Mouse (Mus musculus) fat pad, adult 2 months (tissue): ENCODE results near the gene Rpl11.

Experiments
- DNase-seq: peaks from one replicate; pipeline ENCODE4 v3.0.0-alpha.2; 2011; ENCODE audit warnings: low read depth, low spot score; ENCODE audit errors: extremely low read depth

Gene Rpl11

DNA sequence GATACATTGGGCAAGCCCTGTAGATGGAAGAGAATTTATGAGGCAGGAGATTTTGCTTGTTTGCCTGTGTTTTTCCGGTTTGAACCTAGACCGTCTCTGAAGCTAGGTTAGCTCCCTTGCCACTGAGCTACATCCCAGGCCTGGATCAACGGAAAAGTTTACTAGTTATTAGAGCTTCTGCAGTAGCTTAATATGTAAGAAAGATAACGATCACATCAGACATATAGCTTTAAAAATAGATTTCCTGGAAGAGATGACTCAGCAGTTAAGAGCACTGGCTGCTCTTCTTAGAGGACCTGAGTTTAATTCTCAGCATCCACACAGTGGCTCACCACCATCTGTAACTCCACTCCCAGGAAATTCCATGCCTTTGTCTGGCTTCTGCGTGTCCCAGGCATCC, 24.5 kb downstream of the Rpl11 start:
- DNase-seq: no peak

DNA sequence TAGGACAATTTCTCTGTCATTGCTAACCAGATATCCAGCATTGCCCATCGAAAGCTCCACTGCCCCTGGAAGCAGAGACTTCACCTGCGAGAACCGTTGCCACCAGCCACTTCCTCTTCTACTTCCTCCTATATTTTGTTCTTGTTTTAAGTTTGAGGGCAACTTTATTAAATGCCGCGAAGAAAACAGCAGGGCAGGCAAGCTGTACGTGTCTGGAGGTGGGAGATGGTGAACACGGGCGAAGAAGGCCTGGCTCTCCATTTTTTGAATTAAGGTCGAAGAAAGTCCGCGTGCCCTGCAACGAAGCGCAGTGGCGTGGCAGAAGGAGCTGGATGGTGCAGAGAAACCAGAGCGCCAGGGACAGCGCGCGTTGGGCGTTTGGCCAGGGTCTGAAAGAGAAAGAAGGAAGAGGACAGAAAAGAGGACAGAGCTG, 25.1 kb downstream of the Rpl11 start:
- no peak for DNase-seq

DNA sequence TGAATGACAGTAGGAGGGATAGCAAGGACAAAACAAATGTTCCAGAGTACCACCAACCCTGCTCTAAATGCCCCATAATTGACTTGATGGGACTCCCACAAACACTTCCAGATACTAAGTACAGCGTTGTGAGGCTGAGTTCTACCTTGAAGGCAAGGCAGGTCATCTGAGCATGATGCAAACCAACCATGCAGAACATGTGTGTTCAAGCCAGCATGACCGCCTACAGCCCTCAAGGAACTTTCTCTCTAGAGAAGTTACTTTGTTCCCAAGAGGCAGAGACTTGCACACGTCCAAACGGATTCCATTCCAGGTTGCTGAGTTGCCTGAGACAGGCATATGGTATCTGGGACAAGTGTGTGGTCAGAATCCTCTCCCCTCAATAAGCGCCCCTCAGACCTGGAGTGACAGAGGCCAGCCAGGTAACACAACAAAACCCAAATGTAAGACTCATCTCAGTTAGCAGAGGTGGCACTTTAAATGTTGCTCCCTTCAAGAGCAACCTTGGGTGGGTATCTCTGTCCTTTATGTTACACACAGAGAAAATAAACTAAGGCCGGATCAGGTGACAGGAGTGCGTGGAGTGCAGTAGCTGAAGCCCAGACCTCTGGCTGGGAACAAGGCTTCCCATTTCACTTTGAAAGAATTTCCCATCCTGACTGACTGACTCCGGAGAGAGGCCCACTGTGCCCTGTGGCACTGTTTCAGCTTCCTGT, 25.7 kb downstream of the Rpl11 start:
- DNase-seq: no peak

DNA sequence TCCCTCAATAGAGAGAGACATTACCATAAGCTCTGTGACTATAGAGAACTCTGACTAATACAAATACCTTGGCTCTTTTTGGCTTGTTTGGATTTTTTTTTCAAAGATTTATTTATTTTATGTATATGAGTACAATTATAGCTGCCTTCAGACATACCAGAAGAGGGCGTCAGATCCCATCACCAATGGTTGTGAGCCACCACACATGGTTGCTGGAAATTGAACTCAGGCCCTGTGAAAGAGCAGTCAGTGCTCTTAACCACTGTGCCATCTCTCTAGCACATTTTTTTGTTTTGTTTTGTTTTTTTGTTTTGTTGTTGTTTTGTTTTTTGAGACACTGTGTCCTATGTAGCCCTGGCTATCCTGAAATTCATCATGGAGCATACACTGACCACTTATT, 27.9 kb downstream of the Rpl11 start:
- DNase-seq: no peak

DNA sequence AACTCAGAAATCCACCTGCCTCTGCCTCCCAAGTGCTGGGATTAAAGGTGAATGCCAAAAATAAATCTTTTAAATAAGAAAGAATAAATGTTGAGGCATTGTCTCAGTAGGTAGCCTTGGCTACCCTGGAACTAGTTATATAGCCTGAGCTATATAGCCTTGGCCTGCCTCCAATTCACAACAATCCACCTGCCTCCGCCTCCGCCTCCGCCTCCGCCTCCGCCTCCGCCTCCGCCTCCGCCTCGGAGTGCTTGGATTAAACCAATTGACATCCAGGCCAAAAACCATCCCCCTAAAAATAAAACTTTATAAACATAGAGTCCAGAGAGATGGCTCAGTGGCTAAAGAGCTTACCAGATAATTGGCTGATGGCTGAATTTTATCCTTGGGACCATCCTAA, 30.3 kb downstream of the Rpl11 start:
- DNase-seq: no peak

DNA sequence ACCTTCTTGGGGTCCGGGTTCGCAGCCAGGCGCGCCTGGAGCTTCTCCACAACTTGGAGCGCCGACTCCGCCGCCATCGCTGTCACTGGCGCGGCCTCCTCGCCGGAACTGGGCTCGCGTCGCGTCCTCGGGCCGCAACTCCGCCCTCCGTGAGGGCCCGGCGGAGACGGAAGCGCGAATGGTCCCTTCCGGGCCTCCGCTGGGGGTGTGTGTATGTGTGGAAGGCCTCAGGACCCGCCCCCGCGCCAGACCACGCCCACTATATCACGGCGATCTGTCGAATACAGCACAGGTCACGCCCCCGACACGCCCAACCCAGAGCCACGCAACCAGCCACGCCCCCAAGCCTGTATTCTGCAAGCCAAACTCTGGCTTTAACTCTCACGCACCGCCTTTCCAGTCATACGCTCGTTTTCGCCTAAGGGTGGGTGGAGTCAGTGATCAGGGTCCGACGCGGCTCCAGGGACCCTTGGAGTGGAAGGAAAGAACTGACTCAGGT, 31.6 kb downstream of the Rpl11 start, which contains the start of gene Eloa:
Gene Eloa, minus strand, starts transcription at position 215 of the 499 bp plus-strand sequence.
- DNase-seq: peak; percentile 83

DNA sequence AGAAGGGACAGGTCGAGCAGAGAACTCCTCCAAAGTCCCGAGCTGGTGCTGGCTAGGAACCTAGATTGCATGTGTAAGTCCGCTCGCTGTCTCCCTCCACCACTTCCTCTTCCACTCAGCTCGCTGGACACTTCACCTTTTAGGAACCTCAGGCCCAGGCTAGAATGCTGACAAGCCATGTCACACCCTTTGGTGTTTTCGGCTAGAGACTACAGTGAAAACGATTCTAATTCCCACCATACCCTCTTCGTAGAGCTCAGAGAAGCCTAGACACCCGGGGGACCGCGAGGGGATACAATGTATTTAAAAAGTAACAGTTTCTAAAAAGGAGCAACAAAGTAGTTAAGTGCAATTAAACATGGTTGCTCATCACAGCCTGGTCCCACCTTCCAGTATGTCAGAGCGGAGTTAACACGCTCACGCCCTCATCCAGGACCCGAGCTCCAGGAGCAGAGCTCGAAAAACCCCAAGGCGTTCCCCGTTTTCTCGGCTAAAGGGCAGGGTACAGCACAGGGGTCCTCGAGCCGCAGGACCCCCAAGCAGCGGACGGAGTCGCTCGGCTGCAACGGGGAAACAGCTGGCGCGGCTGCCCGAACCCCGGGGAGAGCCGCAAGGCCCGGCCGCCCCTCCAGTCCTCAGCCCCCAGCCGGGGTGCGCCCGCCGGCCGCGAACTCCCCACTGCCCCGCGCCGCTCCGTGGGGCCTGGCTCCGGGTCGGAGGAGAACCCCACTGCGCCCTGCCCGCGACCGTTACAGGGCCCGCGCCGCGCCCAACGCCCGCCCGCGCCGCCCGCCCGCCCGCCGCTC, 32.3 kb downstream of the Rpl11 start:
- DNase-seq: no peak

DNA sequence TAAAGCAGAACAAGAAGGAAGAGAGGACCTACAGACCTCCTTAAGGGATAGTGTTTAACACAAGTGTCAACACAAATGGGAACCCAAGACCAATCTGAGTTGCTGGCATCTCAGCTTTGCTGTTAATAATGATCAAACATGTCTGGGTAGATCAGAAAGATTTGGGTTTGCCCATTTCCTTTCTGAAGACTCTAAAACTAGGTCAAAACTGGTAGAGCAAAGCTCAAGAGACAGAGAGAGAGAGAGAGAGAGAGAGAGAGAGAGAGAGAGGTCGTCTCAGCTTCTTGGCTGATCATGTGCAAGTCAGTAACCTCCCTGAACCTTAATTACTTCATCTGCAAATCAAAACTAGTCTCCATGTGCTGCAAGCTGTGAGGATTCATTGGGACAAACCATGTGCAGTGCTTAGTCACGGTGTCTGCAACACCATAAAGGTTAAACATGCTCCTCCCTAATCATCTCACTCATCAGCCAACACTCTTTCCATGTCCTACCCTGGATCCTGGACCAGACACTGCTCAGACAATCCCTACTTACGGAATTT, 37.1 kb downstream of the Rpl11 start:
- no peak for DNase-seq

DNA sequence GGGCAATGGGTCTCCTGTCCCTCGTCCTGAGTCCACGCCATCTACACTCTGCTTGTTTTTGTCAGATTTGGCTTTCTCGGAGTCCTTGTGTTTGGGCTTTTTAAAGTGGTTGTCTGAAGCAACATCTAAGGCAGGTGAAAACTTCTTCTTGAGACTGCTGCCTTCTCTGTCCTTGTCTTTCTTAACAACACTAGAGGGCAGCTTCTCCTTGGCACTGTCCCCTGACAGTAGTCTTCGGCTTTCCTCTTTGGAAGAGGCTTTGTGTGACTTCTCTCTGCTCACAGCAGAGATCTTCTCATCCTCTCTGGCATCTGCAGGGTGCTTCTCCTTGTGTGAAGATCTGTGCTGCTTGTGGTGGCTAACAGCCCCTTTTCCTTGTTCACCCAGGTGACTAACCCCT, 42.6 kb downstream of the Rpl11 start:
- no peak for DNase-seq

DNA sequence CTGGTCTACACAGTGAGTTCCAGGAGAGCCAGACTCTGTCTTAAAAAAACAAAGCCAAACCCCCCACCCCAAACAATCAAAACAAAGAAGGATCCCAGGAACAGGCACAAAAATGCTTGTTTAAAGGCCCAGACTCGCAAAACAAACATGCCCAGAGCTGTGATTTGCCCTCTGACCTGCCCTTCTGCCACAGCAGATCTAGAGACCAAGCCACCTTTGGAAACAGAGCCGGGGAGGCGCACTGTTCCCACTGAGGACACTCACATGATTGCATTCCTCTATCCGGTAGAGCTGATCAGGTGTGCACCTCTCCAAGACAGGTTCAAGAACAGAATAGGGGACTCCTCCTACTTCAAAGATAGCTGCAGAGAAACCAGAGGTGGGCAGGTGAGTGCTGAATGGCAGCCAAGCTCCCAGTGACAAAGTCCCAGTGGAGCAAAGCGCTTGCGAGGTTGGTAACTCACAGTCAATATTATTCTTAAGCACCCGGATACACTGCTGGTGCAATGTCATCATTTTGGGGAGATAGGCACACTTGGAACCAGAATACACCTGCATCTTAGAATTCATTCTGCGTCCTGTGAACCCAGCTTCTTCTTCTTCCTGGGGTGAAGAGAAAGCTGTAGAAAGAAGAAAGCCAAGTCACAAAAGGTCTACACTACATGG, 44.3 kb downstream of the Rpl11 start:
- DNase-seq: no peak

DNA sequence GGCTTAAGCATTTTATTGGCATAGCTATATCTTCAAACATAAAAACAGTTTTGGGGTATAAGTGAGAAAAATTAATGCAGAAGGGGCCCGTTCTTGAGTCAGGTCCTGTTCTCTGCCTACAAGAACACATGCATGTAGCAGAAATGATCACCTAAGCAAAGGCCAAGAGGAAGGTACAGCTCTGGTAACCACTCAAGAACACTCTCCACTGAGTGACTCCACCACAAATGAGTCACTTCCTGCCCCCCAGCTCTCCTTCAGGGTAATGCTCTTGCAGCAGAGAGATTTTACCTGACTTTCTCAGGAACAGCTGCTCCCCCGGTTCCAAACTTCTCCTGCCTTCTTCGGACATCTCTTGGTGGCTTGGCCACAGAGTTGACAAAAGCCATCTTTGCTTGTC, 46.4 kb downstream of the Rpl11 start:
- DNase-seq: no peak

DNA sequence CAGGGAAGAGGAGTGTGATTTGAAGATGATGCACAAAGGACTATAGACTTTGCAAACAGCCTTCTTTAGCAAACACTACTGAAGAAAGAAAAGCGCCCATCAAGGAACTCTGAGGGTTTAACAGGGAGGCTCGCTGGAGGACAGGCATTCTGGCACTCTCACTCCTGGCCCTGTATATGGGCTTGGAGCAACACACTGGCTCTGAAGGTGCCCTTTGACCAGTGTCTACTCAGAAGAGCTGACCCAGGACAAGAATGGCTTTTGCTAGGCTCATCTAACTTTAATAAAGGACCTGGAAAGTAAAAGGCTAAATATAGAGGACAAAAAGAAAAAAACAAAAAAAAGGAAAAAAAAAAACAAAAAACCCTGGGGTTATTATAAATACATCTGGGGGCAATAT, 48.3 kb downstream of the Rpl11 start:
- DNase-seq: no peak

DNA sequence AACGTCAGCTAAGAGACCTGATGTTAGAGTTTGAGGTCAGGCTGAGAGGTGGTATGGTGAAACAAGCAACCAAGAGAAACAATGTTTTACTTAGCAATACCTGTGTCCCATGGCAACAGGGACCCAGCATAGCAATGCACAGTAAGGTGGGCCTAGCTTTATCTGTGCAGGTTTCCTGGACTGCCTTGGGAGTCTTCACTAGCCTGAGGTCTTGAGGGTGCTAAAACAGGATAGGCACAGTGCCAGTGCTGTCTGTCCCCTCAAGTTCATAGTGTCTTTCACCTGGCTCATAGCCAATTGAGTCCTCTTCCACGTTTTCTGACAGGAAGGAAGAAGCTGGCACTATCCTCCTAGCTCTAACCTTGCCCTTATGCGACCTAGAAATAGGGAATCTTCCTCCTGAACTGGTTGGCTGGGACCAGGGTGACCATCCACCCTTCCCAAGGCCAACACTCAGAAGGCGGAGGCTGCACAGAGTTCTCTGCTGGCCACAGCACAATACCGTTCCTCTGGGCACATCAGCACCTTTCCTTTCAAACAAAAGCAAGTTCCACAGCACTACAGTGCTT, 49.0 kb downstream of the Rpl11 start:
- DNase-seq: no peak

DNA sequence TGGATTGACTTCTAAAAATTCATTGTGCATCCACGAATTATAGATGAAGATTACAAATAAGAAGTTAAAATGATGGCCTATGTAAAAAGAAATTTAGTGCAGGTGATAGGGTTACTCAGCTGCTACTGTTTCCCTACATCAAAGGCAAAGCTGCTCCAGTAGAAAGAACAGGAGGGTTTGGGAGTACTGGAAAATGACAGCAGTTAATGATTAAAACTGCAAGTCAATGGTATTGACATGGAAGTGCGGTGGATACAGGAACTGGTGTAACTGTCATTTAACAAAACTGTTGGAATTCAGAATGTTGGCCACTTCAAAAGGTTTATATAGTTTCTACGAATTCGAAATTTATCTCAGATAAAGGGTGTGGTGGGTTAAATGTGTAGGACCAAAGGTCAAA, 58.1 kb downstream of the Rpl11 start:
- no peak for DNase-seq

DNA sequence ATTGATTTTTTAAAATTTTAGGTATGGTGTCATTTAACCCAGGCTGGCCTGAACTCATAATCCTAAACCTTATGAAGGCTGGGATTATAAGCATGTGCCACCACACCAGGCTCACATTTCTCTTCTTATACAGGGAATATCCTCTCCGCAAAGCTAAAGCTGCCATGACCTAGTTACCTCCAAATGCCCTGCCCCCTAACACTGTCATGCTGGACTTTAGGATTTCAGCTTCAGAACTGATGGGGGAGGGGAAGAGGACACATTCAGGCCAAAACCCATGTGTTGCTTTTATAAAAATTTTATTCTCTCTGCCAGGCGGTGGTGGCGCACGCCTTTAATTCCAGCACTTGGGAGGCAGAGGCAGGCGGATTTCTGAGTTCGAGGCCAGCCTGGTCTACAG, 59.3 kb downstream of the Rpl11 start:
- DNase-seq: no peak

DNA sequence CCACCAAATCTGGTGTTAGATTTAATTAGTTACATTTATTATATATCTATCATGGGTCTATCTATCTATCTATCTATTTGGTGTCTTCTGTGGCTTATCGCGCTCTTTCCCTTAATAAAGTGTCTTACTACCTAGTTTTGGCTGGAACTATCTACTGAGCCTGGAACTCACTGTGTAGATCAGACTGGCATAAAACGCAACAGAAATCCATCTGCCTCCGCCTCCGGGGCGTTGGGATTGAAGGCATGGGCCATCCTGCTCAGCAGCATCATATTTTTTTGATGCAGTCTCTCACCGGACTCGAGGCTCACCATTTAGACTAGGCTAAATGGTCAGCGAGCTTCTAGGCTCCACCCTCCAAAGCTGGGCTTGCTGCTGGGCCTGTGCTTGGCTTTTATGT, 65.5 kb downstream of the Rpl11 start:
- DNase-seq: no peak

DNA sequence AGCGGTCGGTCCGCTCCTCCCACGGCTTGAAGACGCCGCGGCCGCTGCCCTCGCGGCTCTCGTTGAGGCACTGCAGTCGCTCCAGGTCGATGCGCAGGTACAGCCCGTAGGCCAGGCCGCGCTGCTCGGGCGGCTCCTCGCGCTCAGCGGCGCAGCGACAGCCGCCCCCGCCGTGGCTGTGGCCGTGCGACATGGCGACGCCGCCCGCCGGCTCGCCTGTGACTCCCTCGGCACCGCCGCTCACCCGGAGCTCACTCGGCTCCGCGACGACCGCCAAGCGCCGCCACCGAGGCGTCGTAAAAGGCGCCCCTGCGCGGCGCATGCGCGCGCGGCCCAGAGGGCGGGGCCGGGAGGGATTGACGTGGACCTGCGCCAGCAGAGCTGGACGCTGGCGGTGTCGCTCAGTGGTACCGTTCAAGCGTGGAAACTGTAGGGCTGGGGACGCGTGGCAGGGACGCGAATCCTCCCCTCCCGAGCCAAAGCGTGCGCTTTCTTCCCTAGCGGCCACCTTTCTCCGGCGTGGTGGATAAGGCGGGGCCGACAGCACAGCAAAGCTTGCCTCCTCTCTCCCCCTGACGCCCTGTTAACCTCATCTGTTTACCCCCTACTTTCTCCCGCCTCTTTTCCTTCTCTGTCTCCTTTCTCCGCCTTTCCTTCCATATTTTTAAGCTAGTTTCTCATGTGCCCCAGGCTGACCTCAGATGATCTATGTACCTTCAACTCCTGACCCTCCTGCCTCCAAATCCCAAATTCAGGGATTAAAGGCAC, 66.1 kb downstream of the Rpl11 start, which contains the start of gene Pithd1:
Gene Pithd1, minus strand, starts transcription at position 322 of the 768 bp plus-strand sequence.
- DNase-seq: no peak

DNA sequence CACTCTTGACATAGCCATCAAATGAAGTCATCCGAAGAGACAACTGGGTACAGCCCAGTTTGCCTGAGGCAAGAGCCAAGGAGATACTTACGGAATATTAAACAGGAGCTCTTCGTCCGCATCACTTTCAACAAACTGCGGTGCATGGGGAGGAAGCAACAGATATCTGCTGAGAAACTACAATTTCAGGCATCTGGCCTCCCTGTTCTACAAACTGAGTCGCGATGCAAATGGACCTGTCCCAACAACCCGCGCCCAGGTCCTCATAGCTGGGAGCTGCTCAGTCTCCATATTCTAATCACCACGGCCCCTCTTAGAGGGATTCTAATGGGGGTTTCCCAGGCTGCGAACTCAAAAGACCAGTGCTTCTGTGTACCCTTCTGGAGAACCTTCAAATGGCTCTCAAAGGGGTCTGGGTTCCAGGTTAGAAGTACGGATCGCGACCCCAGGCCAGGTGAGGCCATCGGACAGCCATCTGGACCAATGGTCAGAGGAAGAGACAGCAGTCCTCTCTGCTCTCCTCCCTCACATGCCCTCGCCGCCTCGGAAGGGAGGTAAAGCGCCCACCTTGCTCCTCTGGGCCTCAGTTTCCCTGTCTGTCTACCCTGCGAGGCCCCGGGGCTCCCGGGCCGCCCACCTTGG, 66.8 kb downstream of the Rpl11 start:
- no peak for DNase-seq

DNA sequence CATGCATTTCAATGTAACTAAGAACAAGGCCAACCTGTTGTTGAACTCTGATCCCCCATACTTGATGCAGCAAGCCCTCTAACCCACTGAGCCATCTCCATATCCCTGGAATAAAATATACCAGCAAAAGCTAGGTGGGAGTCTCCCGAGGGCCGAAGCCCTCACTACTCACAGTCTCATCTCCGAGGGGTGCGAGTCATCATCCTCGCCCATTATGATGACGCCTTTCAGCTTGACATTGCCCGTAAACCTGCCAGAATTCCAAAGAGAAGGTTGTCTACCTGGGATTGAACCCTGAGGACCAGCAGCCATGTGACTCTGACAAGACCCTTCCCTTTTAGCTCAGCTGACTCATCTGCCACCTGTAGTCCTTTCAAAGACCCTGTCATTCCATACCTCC, 67.5 kb downstream of the Rpl11 start:
- DNase-seq: no peak

DNA sequence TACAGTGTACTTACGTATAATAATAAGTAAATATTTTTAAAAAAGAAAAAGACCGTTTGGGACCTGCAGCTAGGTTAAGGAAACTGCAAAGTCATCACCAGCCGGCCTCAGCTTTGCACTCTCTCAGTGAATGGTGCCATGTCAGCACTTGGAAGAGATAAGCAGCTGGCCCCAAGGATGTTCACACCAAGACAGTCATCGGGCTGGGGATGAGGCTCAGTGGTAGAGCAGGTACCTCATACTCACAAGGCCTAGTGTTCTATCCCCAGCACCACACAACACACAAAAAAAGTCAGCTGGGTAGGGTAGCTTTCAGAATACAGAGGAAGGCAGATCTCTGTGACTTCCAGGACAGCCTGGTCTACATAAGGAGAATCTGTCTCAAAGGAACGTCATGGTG, 68.0 kb downstream of the Rpl11 start:
- no peak for DNase-seq
